Mouse (Mus musculus): Measurements from ENCODE around the gene Olfr1418. TPM values are rescaled to one million over a fixed set of nuclear protein-coding genes. Genes with fewer than 3 reads are reported as not detected.
"Not testable (repeated sequence)": the region's sequence is repeated elsewhere in the genome, so short reads cannot be mapped to it uniquely, and the experiment has no call there.

The Olfr1418 gene
- polyA plus RNA-seq (2014; fragmentation: Nextera tagmentation; extraction: Ambion mirVana) = not detected in 2 replicates

DNA sequence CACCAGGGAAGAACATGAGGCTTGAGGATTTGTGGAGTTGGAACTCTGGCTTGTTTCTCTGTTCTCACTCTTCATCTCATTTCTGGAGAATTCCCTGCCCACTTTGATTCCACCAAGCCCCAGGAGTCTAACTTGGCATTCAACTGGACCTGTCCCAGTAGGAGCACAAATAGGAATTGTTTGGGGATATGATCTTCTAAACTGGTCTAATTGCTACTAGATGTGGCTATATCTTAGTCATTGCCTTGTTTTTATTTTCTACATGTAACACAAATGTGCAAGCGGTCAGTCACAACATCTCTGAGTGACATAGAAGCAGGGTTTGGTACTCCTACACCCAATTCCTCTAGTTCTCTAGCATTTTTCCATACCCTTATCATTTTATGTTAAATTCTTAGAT lies at the start of gene Olfr1418:
Gene Olfr1418, minus strand, starts transcription at position 101 of the 400 bp plus-strand sequence.
- 94% methylated on average over 1 of the region's 1 CpGs for WGBS
- Histone ChIP-seq H3K4me1 (ENCODE audit: control insufficient read depth, insufficient read depth, low read length) (no peaks in the 10 kb centered on the region), H3K27me3 (replicated peaks; ENCODE audit: control insufficient read depth, insufficient read depth, low read length) (no peaks in the 10 kb centered on the region), H3K9me3 (ENCODE audit: control insufficient read depth, low read length) (0 out of 2 replicates have a peak, but pooled peaks cover 3% of the 10 kb centered on the region), H3K4me3 (ENCODE audit: low read depth, low read length) (no peak within 1 kb of the TSS), H3K27ac (replicated peaks; ENCODE audit: low read depth, low read length) (no peak within 1 kb of the TSS), H3K9ac (ENCODE audit: low read depth, low read length) (no peak within 1 kb of the TSS), H3K36me3 (ENCODE audit: control insufficient read depth, insufficient read depth, low read length) (no peaks in the 10 kb centered on the region), H3K4me2 (ENCODE audit: low read depth, low read length) (no peak within 1 kb of the TSS)
- DNase-seq (ENCODE audit: low spot score) = no peak
- ATAC-seq (ENCODE audit: low read depth) = no peak

DNA sequence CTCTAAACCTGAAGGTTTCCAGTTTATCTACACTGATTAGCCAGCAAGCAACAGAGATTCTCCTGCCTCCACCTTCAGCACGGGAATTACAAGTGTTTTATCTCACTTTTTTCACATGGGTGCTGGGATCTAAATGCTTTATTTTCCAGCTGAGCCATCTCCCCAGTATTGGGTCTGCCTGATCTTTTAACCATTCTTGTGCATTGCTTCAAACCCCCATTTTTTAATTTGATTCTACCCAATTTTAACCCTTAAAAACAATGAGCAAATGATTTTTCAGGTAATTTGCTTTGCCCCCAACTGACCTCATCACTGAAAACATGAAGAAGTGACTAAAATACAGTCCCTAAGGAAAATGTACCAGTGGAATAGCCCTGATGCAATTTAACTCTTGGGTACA lies 25.4 kb upstream of the Olfr1418 start, which contains the start of gene Olfr1420:
Gene Olfr1420, plus strand, starts transcription at position 301 of the 400 bp plus-strand sequence.
- no peaks in the 10 kb centered on the region for H3K27me3 ChIP-seq (replicated peaks; ENCODE audit: control insufficient read depth, insufficient read depth, low read length)
- no peak for ATAC-seq (ENCODE audit: low read depth)
- no peak for DNase-seq (ENCODE audit: low spot score)
- no peak within 1 kb of the TSS for H3K4me3 ChIP-seq (ENCODE audit: low read depth, low read length)
- no peaks in the 10 kb centered on the region for H3K4me1 ChIP-seq (ENCODE audit: control insufficient read depth, insufficient read depth, low read length)
- H3K9ac ChIP-seq (ENCODE audit: low read depth, low read length) = no peak within 1 kb of the TSS
- no peaks in the 10 kb centered on the region for H3K36me3 ChIP-seq (ENCODE audit: control insufficient read depth, insufficient read depth, low read length)
- 45% methylated on average over 1 of the region's 1 CpGs for WGBS
- H3K4me2 ChIP-seq (ENCODE audit: low read depth, low read length) = no peak within 1 kb of the TSS
- H3K27ac ChIP-seq (replicated peaks; ENCODE audit: low read depth, low read length) = no peak within 1 kb of the TSS
- H3K9me3 ChIP-seq (ENCODE audit: control insufficient read depth, low read length) = no peaks in the 10 kb centered on the region

- DNase-seq (ENCODE audit: low spot score); H3K4me1 ChIP-seq (ENCODE audit: control insufficient read depth, insufficient read depth, low read length); H3K27me3 ChIP-seq (replicated peaks; ENCODE audit: control insufficient read depth, insufficient read depth, low read length); H3K9ac ChIP-seq (ENCODE audit: low read depth, low read length); H3K4me3 ChIP-seq (ENCODE audit: low read depth, low read length); H3K4me2 ChIP-seq (ENCODE audit: low read depth, low read length); H3K36me3 ChIP-seq (ENCODE audit: control insufficient read depth, insufficient read depth, low read length); ATAC-seq (ENCODE audit: low read depth); H3K27ac ChIP-seq (replicated peaks; ENCODE audit: low read depth, low read length); H3K9me3 ChIP-seq (ENCODE audit: control insufficient read depth, low read length): not testable (repeated sequence)
- WGBS = 62% methylated on average over 20 of the region's 22 CpGs
These were observed 17.5 kb upstream of the Olfr1418 start for GRCm38 (mm10) chr19:11878404-11878803.

- no peak within 1 kb of the TSS for H3K4me3 ChIP-seq (ENCODE audit: low read depth, low read length)
- H3K4me1 ChIP-seq (ENCODE audit: control insufficient read depth, insufficient read depth, low read length) = no peaks in the 10 kb centered on the region
- ATAC-seq (ENCODE audit: low read depth) = no peak
- no peaks in the 10 kb centered on the region for H3K36me3 ChIP-seq (ENCODE audit: control insufficient read depth, insufficient read depth, low read length)
- DNase-seq (ENCODE audit: low spot score) = no peak
- 33% methylated on average over 1 of the region's 1 CpGs for WGBS
- no peaks in the 10 kb centered on the region for H3K9me3 ChIP-seq (ENCODE audit: control insufficient read depth, low read length)
- no peak within 1 kb of the TSS for H3K27ac ChIP-seq (replicated peaks; ENCODE audit: low read depth, low read length)
- no peaks in the 10 kb centered on the region for H3K27me3 ChIP-seq (replicated peaks; ENCODE audit: control insufficient read depth, insufficient read depth, low read length)
- H3K9ac ChIP-seq (ENCODE audit: low read depth, low read length) = no peak within 1 kb of the TSS
- H3K4me2 ChIP-seq (ENCODE audit: low read depth, low read length) = no peak within 1 kb of the TSS
These were observed 14.1 kb upstream of the Olfr1418 start, which contains the start of gene Olfr1419 for GRCm38 (mm10) chr19:11875006-11875405. Gene Olfr1419, minus strand, starts transcription at chr19:11875106.

GRCm38 (mm10) chr19:11867837-11868236 lies 7.0 kb upstream of the Olfr1418 start:
- no peaks in the 10 kb centered on the region for H3K27me3 ChIP-seq (replicated peaks; ENCODE audit: control insufficient read depth, insufficient read depth, low read length)
- DNase-seq (ENCODE audit: low spot score) (no peak), ATAC-seq (ENCODE audit: low read depth) (no peak)
- no peaks in the 10 kb centered on the region for H3K36me3 ChIP-seq (ENCODE audit: control insufficient read depth, insufficient read depth, low read length)
- H3K27ac ChIP-seq (replicated peaks; ENCODE audit: low read depth, low read length) = no peak overlapping the region
- 85% methylated on average over 2 of the region's 2 CpGs for WGBS
- H3K9me3 ChIP-seq (ENCODE audit: control insufficient read depth, low read length) = 0 out of 2 replicates have a peak, but pooled peaks cover 3% of the 10 kb centered on the region
- no peak overlapping the region for H3K9ac ChIP-seq (ENCODE audit: low read depth, low read length)
- no peak overlapping the region for H3K4me3 ChIP-seq (ENCODE audit: low read depth, low read length)
- no peak overlapping the region for H3K4me2 ChIP-seq (ENCODE audit: low read depth, low read length)
- H3K4me1 ChIP-seq (ENCODE audit: control insufficient read depth, insufficient read depth, low read length) = no peaks in the 10 kb centered on the region

DNA sequence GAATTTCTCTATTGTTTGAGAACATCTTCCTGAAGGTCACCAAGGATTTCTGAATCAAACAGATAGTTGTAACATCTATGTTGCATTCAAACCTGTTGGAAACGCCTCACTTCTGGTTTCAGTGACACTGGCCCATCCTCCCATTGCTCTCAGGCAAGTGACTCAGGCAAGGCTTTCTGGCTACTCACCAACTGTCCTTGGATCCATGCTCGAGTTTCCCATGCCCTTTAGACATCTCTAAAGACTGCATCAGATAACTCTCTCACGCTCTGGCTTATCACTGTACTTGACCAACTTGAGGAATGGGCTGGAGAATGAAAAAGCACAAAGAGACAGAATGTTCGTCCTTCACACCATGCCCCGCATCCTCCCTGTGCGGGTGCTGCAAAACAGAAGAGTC lies 4.4 kb downstream of the Olfr1418 start:
- H3K36me3 ChIP-seq (ENCODE audit: control insufficient read depth, insufficient read depth, low read length) = no peaks in the 10 kb centered on the region
- WGBS = 78% methylated on average over 6 of the region's 6 CpGs
- H3K4me2 ChIP-seq (ENCODE audit: low read depth, low read length) = no peak overlapping the region
- no peaks in the 10 kb centered on the region; the same call in 1 of the 2 replicates for H3K9me3 ChIP-seq (ENCODE audit: control insufficient read depth, low read length)
- H3K27ac ChIP-seq (replicated peaks; ENCODE audit: low read depth, low read length) = no peak overlapping the region
- DNase-seq (ENCODE audit: low spot score) (no peak), ATAC-seq (ENCODE audit: low read depth) (no peak)
- H3K4me3 ChIP-seq (ENCODE audit: low read depth, low read length) = no peak overlapping the region
- H3K27me3 ChIP-seq (replicated peaks; ENCODE audit: control insufficient read depth, insufficient read depth, low read length) = no peaks in the 10 kb centered on the region
- H3K4me1 ChIP-seq (ENCODE audit: control insufficient read depth, insufficient read depth, low read length) = no peaks in the 10 kb centered on the region
- no peak overlapping the region for H3K9ac ChIP-seq (ENCODE audit: low read depth, low read length)

- Histone ChIP-seq H3K9me3 (ENCODE audit: control insufficient read depth, low read length) (no peaks in the 10 kb centered on the region; the same call in 1 of the 2 replicates), H3K36me3 (ENCODE audit: control insufficient read depth, insufficient read depth, low read length) (no peaks in the 10 kb centered on the region), H3K4me3 (ENCODE audit: low read depth, low read length) (no peak overlapping the region), H3K4me1 (ENCODE audit: control insufficient read depth, insufficient read depth, low read length) (no peaks in the 10 kb centered on the region), H3K4me2 (ENCODE audit: low read depth, low read length) (no peak overlapping the region), H3K27me3 (replicated peaks; ENCODE audit: control insufficient read depth, insufficient read depth, low read length) (no peaks in the 10 kb centered on the region), H3K9ac (ENCODE audit: low read depth, low read length) (no peak overlapping the region), H3K27ac (replicated peaks; ENCODE audit: low read depth, low read length) (no peak overlapping the region)
- 83% methylated on average over 2 of the region's 2 CpGs for WGBS
- ATAC-seq (ENCODE audit: low read depth) = no peak
- DNase-seq (ENCODE audit: low spot score) = no peak
These were observed 6.0 kb downstream of the Olfr1418 start for GRCm38 (mm10) chr19:11854821-11855220.

DNA sequence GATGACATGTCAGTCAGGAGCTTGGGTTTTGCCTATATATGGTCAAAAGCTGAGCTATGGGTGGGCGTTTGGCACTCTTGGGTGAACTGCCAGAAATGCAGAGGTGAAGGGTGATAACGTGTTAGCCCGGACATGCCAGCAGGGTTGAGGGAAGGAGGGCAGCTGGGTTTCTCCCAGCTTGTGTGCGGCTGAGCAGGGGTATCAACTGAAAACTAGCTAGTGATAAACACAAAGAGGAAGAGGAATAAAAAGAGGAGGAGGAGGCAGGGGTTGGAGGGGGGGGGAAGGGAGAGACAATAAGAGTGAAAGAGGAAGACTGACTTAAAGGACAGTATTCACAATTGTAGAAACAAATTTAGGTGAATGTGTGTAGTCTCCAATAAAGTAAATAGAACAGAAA lies 8.2 kb downstream of the Olfr1418 start:
- no peak overlapping the region for H3K4me3 ChIP-seq (ENCODE audit: low read depth, low read length)
- ATAC-seq (ENCODE audit: low read depth) (no peak), DNase-seq (ENCODE audit: low spot score) (no peak)
- no peak overlapping the region for H3K27ac ChIP-seq (replicated peaks; ENCODE audit: low read depth, low read length)
- no peak overlapping the region for H3K9ac ChIP-seq (ENCODE audit: low read depth, low read length)
- WGBS = 65% methylated on average over 4 of the region's 4 CpGs
- no peaks in the 10 kb centered on the region for H3K27me3 ChIP-seq (replicated peaks; ENCODE audit: control insufficient read depth, insufficient read depth, low read length)
- H3K4me2 ChIP-seq (ENCODE audit: low read depth, low read length) = no peak overlapping the region
- no peaks in the 10 kb centered on the region for H3K4me1 ChIP-seq (ENCODE audit: control insufficient read depth, insufficient read depth, low read length)
- H3K36me3 ChIP-seq (ENCODE audit: control insufficient read depth, insufficient read depth, low read length) = no peaks in the 10 kb centered on the region
- no peaks in the 10 kb centered on the region; the same call in 1 of the 2 replicates for H3K9me3 ChIP-seq (ENCODE audit: control insufficient read depth, low read length)

GRCm38 (mm10) chr19:11846333-11846732 lies 14.5 kb downstream of the Olfr1418 start:
- 81% methylated on average over 4 of the region's 4 CpGs for WGBS
- Histone ChIP-seq H3K9ac (ENCODE audit: low read depth, low read length) (no peak overlapping the region), H3K4me1 (ENCODE audit: control insufficient read depth, insufficient read depth, low read length) (no peaks in the 10 kb centered on the region), H3K27ac (replicated peaks; ENCODE audit: low read depth, low read length) (no peak overlapping the region), H3K4me3 (ENCODE audit: low read depth, low read length) (no peak overlapping the region), H3K9me3 (ENCODE audit: control insufficient read depth, low read length) (no peaks in the 10 kb centered on the region), H3K27me3 (replicated peaks; ENCODE audit: control insufficient read depth, insufficient read depth, low read length) (no peaks in the 10 kb centered on the region), H3K36me3 (ENCODE audit: control insufficient read depth, insufficient read depth, low read length) (no peaks in the 10 kb centered on the region), H3K4me2 (ENCODE audit: low read depth, low read length) (no peak overlapping the region)
- DNase-seq (ENCODE audit: low spot score) = no peak
- no peak for ATAC-seq (ENCODE audit: low read depth)

Data from embryonic facial prominence, embryonic 14.5 days (tissue).